Mouse (Mus musculus) midbrain, embryonic 14.5 days (tissue): ENCODE data around the gene Gatm. TPM values are rescaled to one million over a fixed set of nuclear protein-coding genes. Genes with fewer than 3 reads are reported as not detected.
A peak's percentile ranks its signal among the peaks of the same experiment; 100 is the strongest.

ENCODE experiments used
- microRNA counts: library from miRNA; unstranded; fragments of <30 nt; microRNA quantifications from one replicate; lab custom pipeline; 2016
- microRNA-seq: library from miRNA; unstranded; fragments of <30 nt; microRNA quantifications from one replicate; pipeline ENCODE4, GENCODE M21; 2016
- polyA plus RNA-seq: library from polyadenylated mRNA; unstranded; fragments of >200 nt; fragmentation: Nextera tagmentation; extraction: Ambion mirVana; gene quantifications from 2 replicates; pipeline ENCODE4 v1.2.1, GENCODE M21; 2014

Gene Gatm
- polyA plus RNA-seq, 1 experiment from 2014 or later = 39.6 TPM

MicroRNAs within 50 kb of the gene (microRNA counts, 519-probe panel; counts per million panel counts)
- microRNA mmu-miR-147 (lab: Ali Mortazavi, UCI) = not detected

Small RNA genes within 50 kb of the gene (microRNA-seq; reads per million reads assigned to microRNA genes)
- gene Mir147 = 10.1 reads per million, percentile 34 among the genes with 10 or more reads in this experiment

Other genes starting within 250 kb of the Gatm start
- gene Shf, start 242.1 kb downstream of the Gatm start, polyA plus RNA-seq = 15.9 and 19.2 TPM in 2 replicates
- not detected in 2 replicates for gene Slc28a2, start 184.8 kb downstream of the Gatm start, polyA plus RNA-seq
- not detected in 2 replicates for gene Gm14085, start 126.4 kb downstream of the Gatm start, polyA plus RNA-seq
- 0.32 and 0.76 TPM in 2 replicates for gene AA467197, start 25.7 kb upstream of the Gatm start, polyA plus RNA-seq
- gene Slc30a4, start 91.4 kb upstream of the Gatm start, polyA plus RNA-seq = 8.5 and 11.1 TPM in 2 replicates
- 77.1 and 93.9 TPM in 2 replicates for gene Bloc1s6, start 127.2 kb upstream of the Gatm start, polyA plus RNA-seq
- gene Sqor, start 153.9 kb upstream of the Gatm start, polyA plus RNA-seq = 1.1 and 2.1 TPM in 2 replicates